Mouse (Mus musculus) neural tube, embryonic 15.5 days (tissue): Measurements from ENCODE around the gene Lingo2. TPM values are rescaled to one million over a fixed set of nuclear protein-coding genes. Genes with fewer than 3 reads are reported as not detected.

ENCODE experiments used
- ATAC-seq: fragments of 200-750 bp; cut with Nextera tagmentation; 2 replicates; pipeline ENCODE4 v1.8.0; 2017; ENCODE audit warnings: mild to moderate bottlenecking, moderate TSS enrichment, moderate library complexity; ENCODE audit not compliant: low FRiP score
- H3K27ac ChIP-seq: fragments of 300-500 bp; sonication (generic); replicated peaks from 2 replicates; pipeline ENCODE4 v1.5.1; 2015; ENCODE audit warnings: mild to moderate bottlenecking, inconsistent platforms
- H3K27me3 ChIP-seq: fragments of 300-500 bp; sonication (generic); replicated peaks from 2 replicates; pipeline ENCODE4 v1.6.1; 2015; ENCODE audit warnings: inconsistent platforms
- H3K36me3 ChIP-seq: fragments of 300-500 bp; sonication (generic); 2 replicates; pipeline ENCODE4 v1.6.1; 2015; ENCODE audit warnings: inconsistent platforms
- H3K4me1 ChIP-seq: fragments of 300-500 bp; sonication (generic); 2 replicates; pipeline ENCODE4 v1.6.1; 2015; ENCODE audit warnings: inconsistent platforms
- H3K4me2 ChIP-seq: fragments of 300-500 bp; sonication (generic); 2 replicates; pipeline ENCODE4 v1.6.1; 2015; ENCODE audit warnings: inconsistent platforms, mild to moderate bottlenecking, moderate library complexity
- H3K4me3 ChIP-seq: fragments of 300-500 bp; sonication (generic); replicated peaks from 2 replicates; pipeline ENCODE4 v1.5.1; 2015; ENCODE audit warnings: mild to moderate bottlenecking, inconsistent platforms
- H3K9ac ChIP-seq: fragments of 300-500 bp; sonication (generic); replicated peaks from 2 replicates; pipeline ENCODE4 v1.6.1; 2015; ENCODE audit warnings: mild to moderate bottlenecking, inconsistent platforms
- H3K9me3 ChIP-seq: fragments of 300-500 bp; sonication (generic); replicated peaks from 2 replicates; pipeline ENCODE4 v1.6.1; 2016; ENCODE audit warnings: inconsistent platforms
- WGBS: fragments of 180-500 bp; shearing (Covaris S2); methylation state at CpG from one replicate; pipeline ENCODE4 v1.1.7; 2015; ENCODE audit warnings: mixed read lengths; 5-methylcytosine and 5-hydroxymethylcytosine counted together
- polyA plus RNA-seq: library from polyadenylated mRNA; unstranded; fragments of >200 nt; fragmentation: Nextera tagmentation; extraction: Ambion mirVana; gene quantifications from 2 replicates; pipeline ENCODE4 v1.2.1, GENCODE M21; 2015

The Lingo2 gene
- polyA plus RNA-seq, 1 experiment from 2014 or later = 89.8 TPM

DNA sequence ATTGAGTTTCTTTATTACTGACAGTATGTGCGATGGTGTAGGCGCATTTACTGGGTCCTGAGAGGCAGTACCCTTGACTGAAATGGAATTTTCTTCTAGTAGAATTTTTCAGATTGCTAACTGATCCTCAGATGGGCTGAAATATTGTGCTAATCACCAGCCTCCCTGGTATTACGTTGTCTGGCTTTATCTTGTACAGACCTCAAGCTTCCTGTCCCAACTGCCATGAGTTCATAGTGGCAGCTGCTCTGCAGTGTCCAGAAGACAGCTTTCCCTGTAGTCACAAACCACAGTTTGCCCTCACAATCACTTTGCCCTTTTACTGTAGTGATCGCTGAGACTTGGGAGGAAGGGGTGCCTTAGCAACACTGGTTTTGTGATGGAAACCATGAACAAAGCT lies 176.5 kb downstream of the Lingo2 start:
- Histone ChIP-seq H3K27ac (no peak overlapping the region), H3K9me3 (no peaks in the 10 kb centered on the region), H3K9ac (no peak overlapping the region), H3K4me1 (no peaks in the 10 kb centered on the region), H3K4me2 (no peak overlapping the region), H3K27me3 (no peaks in the 10 kb centered on the region), H3K4me3 (no peak overlapping the region), H3K36me3 (no peaks in the 10 kb centered on the region)
- ATAC-seq = no peak
- 85% methylated on average over 4 of the region's 4 CpGs for WGBS

DNA sequence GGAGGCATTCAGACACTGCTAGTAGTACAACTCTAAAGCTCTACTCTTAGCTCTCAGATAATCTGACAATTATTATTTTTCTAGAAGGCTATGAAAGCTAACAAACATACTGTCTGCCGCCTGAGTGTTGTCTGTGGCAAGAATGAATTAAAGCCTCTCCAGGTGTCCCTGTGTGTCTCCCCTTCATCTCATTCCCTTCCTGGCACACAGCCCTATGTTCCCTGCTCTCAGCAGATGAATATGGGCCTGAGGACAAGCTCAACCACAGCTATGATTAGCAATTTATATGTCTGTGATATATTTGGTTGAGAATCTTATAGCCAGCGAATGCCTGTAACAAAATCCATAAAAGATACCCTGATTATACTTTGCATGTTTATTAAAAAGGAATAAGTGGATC lies 220.9 kb downstream of the Lingo2 start:
- H3K4me1 ChIP-seq = peaks cover 6% of the 10 kb centered on the region; the same call in 1 of the 2 replicates
- WGBS = 46% methylated on average over 2 of the region's 2 CpGs
- H3K4me3 ChIP-seq = no peak overlapping the region
- no peak; the same call in 1 of the 2 replicates for ATAC-seq
- no peak overlapping the region for H3K9ac ChIP-seq
- H3K4me2 ChIP-seq = no peak overlapping the region
- H3K27me3 ChIP-seq = no peaks in the 10 kb centered on the region
- no peaks in the 10 kb centered on the region for H3K36me3 ChIP-seq
- H3K27ac ChIP-seq = no peak overlapping the region
- no peaks in the 10 kb centered on the region for H3K9me3 ChIP-seq

DNA sequence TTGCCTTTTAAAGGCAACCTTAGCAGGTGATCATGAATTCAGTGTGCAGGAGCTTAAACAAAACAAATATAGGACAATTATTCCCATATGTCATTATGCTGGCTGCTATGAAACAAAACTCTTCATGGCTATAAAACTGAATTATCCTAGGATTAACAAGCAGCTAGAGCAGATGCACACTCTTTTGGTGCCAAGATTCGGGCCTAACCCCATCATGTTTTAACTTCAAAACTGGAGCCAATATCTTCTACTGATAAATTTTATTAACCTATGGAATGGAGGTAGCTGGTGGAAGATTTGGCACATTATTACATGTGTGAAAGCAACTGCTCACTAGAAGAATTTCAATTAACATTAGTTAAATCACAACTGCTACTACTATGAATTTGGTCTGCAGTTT lies 235.1 kb downstream of the Lingo2 start:
- no peak overlapping the region for H3K4me2 ChIP-seq
- no peak overlapping the region for H3K27ac ChIP-seq
- no peaks in the 10 kb centered on the region for H3K4me1 ChIP-seq
- 71% methylated on average over 1 of the region's 1 CpGs for WGBS
- no peaks in the 10 kb centered on the region for H3K36me3 ChIP-seq
- no peak overlapping the region for H3K4me3 ChIP-seq
- ATAC-seq = no peak
- no peaks in the 10 kb centered on the region for H3K9me3 ChIP-seq
- H3K9ac ChIP-seq = no peak overlapping the region
- no peaks in the 10 kb centered on the region for H3K27me3 ChIP-seq

DNA sequence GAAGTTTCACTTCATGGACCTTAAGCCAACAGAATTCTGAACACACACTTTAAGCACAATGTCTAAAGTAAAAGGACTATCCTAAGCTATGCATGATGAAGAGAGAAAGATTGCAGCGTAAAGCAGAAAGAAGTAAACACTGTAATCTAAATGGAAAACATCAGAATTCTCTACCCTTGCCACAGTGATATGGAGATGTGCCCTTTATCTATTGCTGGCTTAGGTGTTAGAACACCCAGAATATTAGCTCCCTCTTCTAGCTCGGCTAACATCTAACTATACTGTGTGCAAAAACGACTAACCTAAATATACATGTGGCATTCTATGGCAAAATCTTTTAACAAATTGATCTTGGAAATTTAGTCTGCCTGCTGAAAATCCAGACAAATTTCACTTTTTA lies 252.7 kb downstream of the Lingo2 start:
- Histone ChIP-seq H3K27ac (no peak overlapping the region), H3K4me1 (no peaks in the 10 kb centered on the region), H3K9me3 (no peaks in the 10 kb centered on the region), H3K4me3 (no peak overlapping the region), H3K9ac (no peak overlapping the region), H3K4me2 (no peak overlapping the region), H3K36me3 (no peaks in the 10 kb centered on the region), H3K27me3 (no peaks in the 10 kb centered on the region)
- no peak for ATAC-seq
- WGBS = 94% methylated on average over 3 of the region's 3 CpGs

DNA sequence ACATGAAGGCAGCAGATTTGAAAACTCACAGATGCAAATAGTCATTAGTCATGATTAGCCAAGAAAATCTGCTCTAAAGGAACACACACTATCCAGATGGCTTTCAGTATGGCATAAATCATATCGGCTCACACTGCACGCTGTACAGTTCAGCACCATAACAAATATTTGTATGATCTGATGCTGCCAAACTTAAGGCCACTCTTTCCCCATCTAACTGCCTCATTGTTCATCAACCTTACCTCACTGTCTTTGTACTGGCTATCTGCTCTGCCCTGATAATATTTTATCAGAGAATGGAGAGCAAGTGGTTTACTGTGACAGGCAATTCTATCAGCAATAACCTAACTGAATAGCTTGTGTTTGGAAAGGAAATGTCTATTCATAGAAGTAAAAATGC lies 254.7 kb downstream of the Lingo2 start:
- whole genome bisulfite sequencing = 76% methylated on average over 2 of the region's 2 CpGs
- Histone ChIP-seq H3K4me3 (no peak overlapping the region), H3K4me1 (no peaks in the 10 kb centered on the region), H3K4me2 (no peak overlapping the region), H3K27me3 (no peaks in the 10 kb centered on the region), H3K9ac (no peak overlapping the region), H3K9me3 (no peaks in the 10 kb centered on the region), H3K36me3 (no peaks in the 10 kb centered on the region), H3K27ac (no peak overlapping the region)
- ATAC-seq = no peak

DNA sequence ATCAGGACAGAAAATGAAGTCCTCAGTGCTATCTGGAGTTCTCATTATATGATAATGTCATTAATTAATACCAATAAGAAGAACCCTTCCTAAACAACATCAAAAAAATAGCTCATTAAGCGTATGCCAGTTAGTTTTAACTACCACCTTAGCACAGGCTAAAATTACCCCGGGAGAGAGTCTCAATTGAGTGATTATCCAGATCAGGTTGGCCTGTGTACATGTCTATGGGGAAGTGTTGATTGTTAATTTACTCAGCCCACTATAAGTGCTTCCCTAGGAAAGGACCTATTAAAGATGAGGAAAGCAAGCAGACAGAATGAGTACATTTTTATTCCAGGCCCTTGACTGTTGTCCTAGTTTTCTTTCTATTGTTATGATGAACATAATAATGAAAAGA lies 291.6 kb downstream of the Lingo2 start:
- WGBS = 54% methylated on average over 2 of the region's 2 CpGs
- no peaks in the 10 kb centered on the region for H3K9me3 ChIP-seq
- H3K4me1 ChIP-seq = no peaks in the 10 kb centered on the region
- H3K9ac ChIP-seq = no peak overlapping the region
- no peak overlapping the region for H3K4me2 ChIP-seq
- ATAC-seq = no peak
- no peak overlapping the region for H3K27ac ChIP-seq
- no peaks in the 10 kb centered on the region for H3K27me3 ChIP-seq
- H3K4me3 ChIP-seq = no peak overlapping the region
- no peaks in the 10 kb centered on the region for H3K36me3 ChIP-seq

DNA sequence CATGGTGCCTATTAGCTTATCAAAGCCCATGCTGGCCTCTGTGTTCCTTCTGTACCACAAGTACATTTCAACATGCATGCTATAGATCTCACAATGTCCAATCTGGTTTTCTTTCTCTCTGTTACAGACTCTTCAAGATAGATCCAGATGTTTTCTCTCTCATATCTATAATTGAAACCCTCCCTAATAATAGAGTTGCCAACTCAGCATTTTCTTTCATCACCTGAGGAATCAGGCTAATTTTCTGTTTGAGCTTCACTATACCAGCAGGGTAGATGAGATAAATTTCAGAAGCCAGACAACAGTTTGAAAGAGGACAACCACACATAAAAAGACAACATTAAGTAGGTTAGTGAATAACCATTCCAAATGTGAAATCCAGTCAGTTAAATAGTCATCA lies 303.8 kb downstream of the Lingo2 start:
- no peak overlapping the region for H3K4me3 ChIP-seq
- H3K36me3 ChIP-seq = no peaks in the 10 kb centered on the region
- H3K9ac ChIP-seq = no peak overlapping the region
- no peaks in the 10 kb centered on the region for H3K9me3 ChIP-seq
- no peaks in the 10 kb centered on the region for H3K27me3 ChIP-seq
- no peaks in the 10 kb centered on the region for H3K4me1 ChIP-seq
- no peak overlapping the region for H3K4me2 ChIP-seq
- ATAC-seq = no peak
- no peak overlapping the region for H3K27ac ChIP-seq

DNA sequence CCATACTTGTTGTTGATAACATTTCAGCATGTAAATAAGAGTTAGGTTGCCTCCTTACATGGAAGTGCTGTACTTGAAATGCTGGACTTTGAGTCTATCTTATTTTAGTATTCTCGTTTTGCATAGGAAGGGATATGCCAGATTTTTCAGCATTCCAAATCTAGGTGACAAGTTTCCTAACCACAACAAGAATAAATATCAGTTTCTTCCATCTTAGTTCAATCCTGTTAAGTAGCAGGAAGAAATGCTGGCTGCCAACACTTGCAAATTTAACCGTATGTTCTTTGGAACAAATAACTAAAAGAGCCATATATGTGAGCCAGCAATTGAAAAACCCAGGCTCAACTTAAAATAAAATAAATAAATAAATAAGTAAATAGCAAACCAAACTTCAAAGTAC lies 315.9 kb downstream of the Lingo2 start:
- 91% methylated on average over 2 of the region's 2 CpGs for WGBS
- Histone ChIP-seq H3K4me2 (no peak overlapping the region), H3K27me3 (no peaks in the 10 kb centered on the region), H3K27ac (no peak overlapping the region), H3K9ac (no peak overlapping the region), H3K36me3 (no peaks in the 10 kb centered on the region), H3K4me3 (no peak overlapping the region), H3K4me1 (no peaks in the 10 kb centered on the region), H3K9me3 (no peaks in the 10 kb centered on the region)
- ATAC-seq = no peak

DNA sequence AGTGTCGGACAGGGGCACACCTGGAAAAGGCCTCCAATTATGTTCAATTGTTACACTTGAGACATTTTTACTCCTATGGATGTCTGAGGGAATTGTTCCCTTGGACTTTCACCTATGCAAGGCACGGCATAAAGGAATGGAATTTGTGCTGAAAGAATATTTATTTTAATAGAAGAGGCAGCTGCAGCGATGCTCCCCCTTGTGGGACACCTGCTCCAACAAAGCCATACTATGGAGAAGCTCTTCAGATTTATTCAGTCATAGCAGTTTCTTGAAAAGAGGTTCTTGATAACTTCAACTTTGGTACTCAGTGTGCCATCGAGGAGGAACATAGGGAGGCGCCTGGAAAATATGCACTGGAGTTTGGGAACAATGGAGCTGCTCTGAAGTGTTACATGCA lies 374.7 kb downstream of the Lingo2 start:
- no peaks in the 10 kb centered on the region for H3K27me3 ChIP-seq
- no peak overlapping the region for H3K9ac ChIP-seq
- no peak for ATAC-seq
- H3K36me3 ChIP-seq = no peaks in the 10 kb centered on the region
- H3K4me1 ChIP-seq = no peaks in the 10 kb centered on the region
- no peak overlapping the region for H3K4me2 ChIP-seq
- 80% methylated on average over 5 of the region's 5 CpGs for WGBS
- H3K4me3 ChIP-seq = no peak overlapping the region
- H3K27ac ChIP-seq = no peak overlapping the region
- no peaks in the 10 kb centered on the region for H3K9me3 ChIP-seq

DNA sequence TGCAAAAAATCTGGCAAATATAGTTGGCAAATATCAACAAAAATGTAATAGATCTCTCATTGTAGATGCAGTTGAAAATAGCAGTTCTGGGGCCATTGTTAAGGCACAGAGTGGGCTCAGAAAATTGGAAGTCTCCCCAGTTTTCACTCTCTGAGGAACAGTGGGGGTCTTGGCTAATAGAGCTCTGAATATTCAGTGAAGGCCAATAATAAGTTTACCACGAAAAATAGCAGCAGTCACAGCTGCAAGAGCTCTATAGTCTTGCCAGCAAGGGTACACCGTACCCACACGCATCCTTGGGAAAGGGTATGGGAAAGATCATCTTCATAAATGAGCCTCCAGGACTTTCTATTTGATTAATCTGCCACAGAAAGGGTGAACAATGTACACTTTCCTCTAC lies 375.3 kb downstream of the Lingo2 start:
- no peak for ATAC-seq
- no peak overlapping the region for H3K27ac ChIP-seq
- H3K9ac ChIP-seq = no peak overlapping the region
- H3K27me3 ChIP-seq = no peaks in the 10 kb centered on the region
- H3K9me3 ChIP-seq = no peaks in the 10 kb centered on the region
- H3K36me3 ChIP-seq = no peaks in the 10 kb centered on the region
- H3K4me1 ChIP-seq = no peaks in the 10 kb centered on the region
- H3K4me3 ChIP-seq = no peak overlapping the region
- H3K4me2 ChIP-seq = no peak overlapping the region
- WGBS = 58% methylated on average over 3 of the region's 3 CpGs

DNA sequence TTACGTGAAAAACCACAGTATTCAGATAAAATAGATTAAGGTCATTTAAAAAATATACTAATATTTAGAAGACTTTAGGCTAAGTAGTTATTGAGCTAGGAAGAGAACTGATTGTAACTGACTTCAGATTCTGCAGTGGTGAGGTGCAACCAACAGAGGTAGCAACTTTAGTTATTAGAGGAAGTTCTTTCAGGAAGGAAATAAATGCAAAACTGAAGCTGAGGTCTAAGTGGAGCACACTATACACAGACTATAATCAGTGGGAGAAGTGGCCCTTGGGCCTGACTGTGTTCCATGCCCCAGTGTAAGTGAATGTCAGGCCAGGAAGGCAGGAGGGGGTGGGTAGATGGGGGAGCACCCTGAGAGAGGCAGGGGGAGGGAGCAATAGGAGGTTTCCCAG lies 385.0 kb downstream of the Lingo2 start:
- H3K27ac ChIP-seq = no peak overlapping the region
- no peak overlapping the region for H3K4me2 ChIP-seq
- H3K9me3 ChIP-seq = no peaks in the 10 kb centered on the region
- H3K9ac ChIP-seq = no peak overlapping the region
- no peaks in the 10 kb centered on the region for H3K36me3 ChIP-seq
- ATAC-seq = no peak
- no peaks in the 10 kb centered on the region for H3K27me3 ChIP-seq
- no peak overlapping the region for H3K4me3 ChIP-seq
- 90% methylated on average over 1 of the region's 1 CpGs for WGBS
- H3K4me1 ChIP-seq = no peaks in the 10 kb centered on the region

DNA sequence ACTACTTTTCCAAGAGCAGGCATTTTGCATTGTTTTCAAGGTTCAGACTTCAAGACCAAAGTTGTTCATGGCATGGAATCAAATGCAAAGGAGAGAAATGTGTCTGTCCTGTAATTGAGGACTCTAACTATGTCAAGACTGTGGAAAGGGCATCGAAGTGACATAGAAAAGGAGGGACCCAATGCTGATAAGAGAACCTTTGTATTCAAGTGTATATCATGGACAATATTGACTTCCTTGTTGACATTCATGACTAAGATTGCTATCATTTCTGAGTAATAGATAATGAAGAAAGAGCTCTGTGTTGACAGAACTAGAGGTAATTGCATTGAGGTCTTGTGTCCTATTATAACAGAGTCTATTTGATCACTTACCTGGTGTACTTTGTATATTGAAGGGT lies 390.6 kb downstream of the Lingo2 start:
- no peak overlapping the region for H3K4me2 ChIP-seq
- no peak overlapping the region for H3K9ac ChIP-seq
- H3K27ac ChIP-seq = no peak overlapping the region
- 81% methylated on average over 1 of the region's 1 CpGs for WGBS
- no peaks in the 10 kb centered on the region for H3K9me3 ChIP-seq
- no peak overlapping the region for H3K4me3 ChIP-seq
- H3K4me1 ChIP-seq = no peaks in the 10 kb centered on the region
- no peak for ATAC-seq
- H3K27me3 ChIP-seq = no peaks in the 10 kb centered on the region
- H3K36me3 ChIP-seq = no peaks in the 10 kb centered on the region

DNA sequence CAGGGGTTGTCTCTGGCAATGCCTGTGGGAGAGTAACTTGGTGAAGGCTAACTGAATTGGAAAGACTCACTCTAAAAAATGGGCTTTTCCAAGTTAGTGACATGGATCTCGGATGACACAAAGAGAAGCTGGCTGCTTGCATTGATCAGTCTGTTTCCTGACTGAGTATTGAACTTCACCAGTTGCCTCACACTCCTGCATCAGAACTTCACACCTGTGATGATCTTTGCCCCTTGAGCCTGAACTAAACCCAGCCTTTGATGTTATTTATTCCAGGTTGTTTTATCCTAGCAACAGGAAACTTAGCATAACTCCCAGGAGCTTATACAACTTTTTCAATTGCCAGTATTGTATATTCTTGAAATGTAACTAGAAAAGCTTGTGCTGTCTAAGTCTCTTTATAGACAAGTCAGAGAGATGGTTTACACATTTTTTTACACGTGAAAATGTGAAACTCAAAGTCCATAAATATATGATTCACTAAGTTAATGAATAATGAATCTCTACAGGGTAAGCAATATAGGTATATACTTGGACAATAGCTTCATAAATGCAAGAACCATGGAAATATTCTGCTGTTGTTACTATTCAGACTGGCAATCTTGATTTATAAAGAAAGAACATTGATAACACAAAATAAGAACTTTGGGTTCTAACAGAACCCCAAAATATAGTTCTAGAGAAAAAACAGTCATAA lies 410.7 kb downstream of the Lingo2 start:
- Histone ChIP-seq H3K9ac (no peak overlapping the region), H3K4me2 (no peak overlapping the region), H3K36me3 (no peaks in the 10 kb centered on the region), H3K27me3 (no peaks in the 10 kb centered on the region), H3K4me3 (no peak overlapping the region), H3K4me1 (no peaks in the 10 kb centered on the region), H3K9me3 (no peaks in the 10 kb centered on the region), H3K27ac (no peak overlapping the region)
- no peak for ATAC-seq
- WGBS = 75% methylated on average over 2 of the region's 2 CpGs
